In genomic region chr1:157017198-157017994, GRCm38 (mm10) we compare ENCODE assay signal across 13 mouse cellular contexts.
A peak's percentile ranks its signal among the peaks of the same experiment; 100 is the strongest.
DNase-seq lines count a peak whose midpoint lies in the region; ATAC-seq and TF ChIP-seq lines count a peak whose summit lies in the region.
"Had no signal": no experiment of that assay in that cellular context is flagged by ENCODE, and none has a peak within 500 bp of the region (broad histone marks: within the 10 kb centered on the region; RNA-seq: fewer than 3 reads in every experiment).

No protein-coding gene starts in this region.

- H3K4me2 ChIP-seq in lung, postnatal 0 days (replicated peaks; ENCODE audit: low read depth, low read length) = no peak overlapping the region
- no peak overlapping the region for H3K4me2 ChIP-seq in limb, embryonic 13.5 days (replicated peaks)
- H3K4me2 ChIP-seq: forebrain, embryonic 13.5 days; hindbrain, embryonic 15.5 days had no signal

- TF ChIP-seq CTCF in lung, postnatal 0 days (IDR thresholded peaks at IDR 0.05) = no peak
- TF ChIP-seq CTCF in lung, adult 2 months (IDR thresholded peaks at IDR 0.05; ENCODE audit: insufficient read depth, low read length) = no peak

- no peak overlapping the region for H3K9ac ChIP-seq in lung, postnatal 0 days (replicated peaks; ENCODE audit: low read depth)
- H3K9ac ChIP-seq in limb, embryonic 13.5 days = no peak overlapping the region
- H3K9ac ChIP-seq: forebrain, embryonic 13.5 days; hindbrain, embryonic 15.5 days had no signal

- H3K27ac ChIP-seq in lung, postnatal 0 days (ENCODE audit: low read length) = no peak overlapping the region
- H3K27ac ChIP-seq in limb, embryonic 13.5 days = no peak overlapping the region; the same call in 1 of the 2 replicates
- H3K27ac ChIP-seq: forebrain, embryonic 13.5 days; hindbrain, embryonic 15.5 days had no signal

- no peak overlapping the region for H3K4me3 ChIP-seq in lung, postnatal 0 days (ENCODE audit: low read depth, low read length)
- H3K4me3 ChIP-seq in lung, adult 2 months (replicated peaks; ENCODE audit: extremely low read depth, low read depth, low read length) = no peak overlapping the region
- no peak overlapping the region for H3K4me3 ChIP-seq in limb, embryonic 13.5 days
- H3K4me3 ChIP-seq: forebrain, embryonic 13.5 days; hindbrain, embryonic 15.5 days had no signal

- no peaks in the 10 kb centered on the region for H3K36me3 ChIP-seq in lung, postnatal 0 days (ENCODE audit: insufficient read depth, low read length)
- no peaks in the 10 kb centered on the region for H3K36me3 ChIP-seq in limb, embryonic 13.5 days
- H3K36me3 ChIP-seq: hindbrain, embryonic 15.5 days had no signal

- peak; percentile 39 for DNase-seq in lung, postnatal 0 days (ENCODE audit: low spot score)
- no peak for DNase-seq in lung, adult 2 months
- DNase-seq in thymus, postnatal 0 days (ENCODE audit: low spot score) = peak; percentile 59
- no peak for DNase-seq in cerebellum, adult 9-10 months
- no peak for DNase-seq in ovary, adult 18-20 months (ENCODE audit: low spot score)
- DNase-seq: adrenal gland, postnatal 36 days; embryo, embryonic 11 days; layer of hippocampus, adult 9-11 months; lung, postnatal 4 days had no signal

- no peak for TF ChIP-seq POLR2A in lung, adult 2 months (IDR thresholded peaks at IDR 0.05; ENCODE audit: borderline replicate concordance, extremely low read depth, low read depth, low read length)

- TF ChIP-seq EP300 in lung, postnatal 0 days (IDR thresholded peaks at IDR 0.05) = no peak

- no peaks in the 10 kb centered on the region for H3K27me3 ChIP-seq in lung, postnatal 0 days (replicated peaks; ENCODE audit: insufficient read depth, low read length)
- no peaks in the 10 kb centered on the region for H3K27me3 ChIP-seq in limb, embryonic 13.5 days
- H3K27me3 ChIP-seq: forebrain, embryonic 13.5 days; hindbrain, embryonic 15.5 days had no signal

- WGBS in lung, postnatal 0 days = 53% methylated on average over 13 of the region's 13 CpGs
- WGBS in lung, adult 2 months = 59% methylated on average over 13 of the region's 13 CpGs
- WGBS in limb, embryonic 13.5 days = 42% methylated on average over 13 of the region's 13 CpGs

- H3K9me3 ChIP-seq in lung, postnatal 0 days (ENCODE audit: low read length) = no peaks in the 10 kb centered on the region
- H3K9me3 ChIP-seq in limb, embryonic 13.5 days = no peaks in the 10 kb centered on the region
- H3K9me3 ChIP-seq: forebrain, embryonic 13.5 days; hindbrain, embryonic 15.5 days had no signal

- peaks cover 16% of the 10 kb centered on the region; the same call in 1 of the 2 replicates for H3K4me1 ChIP-seq in lung, postnatal 0 days (ENCODE audit: insufficient read depth, low read depth, low read length)
- H3K4me1 ChIP-seq in lung, adult 2 months (ENCODE audit: control insufficient read depth, insufficient read depth, low read length) = peaks cover 6% of the 10 kb centered on the region; the same call in 1 of the 2 replicates
- H3K4me1 ChIP-seq in limb, embryonic 13.5 days = peaks cover 10% of the 10 kb centered on the region
- H3K4me1 ChIP-seq: hindbrain, embryonic 15.5 days had no signal

- no peak for ATAC-seq in lung, postnatal 0 days
- peak; percentile 37 for ATAC-seq in activated CD4-positive, CD25-positive, alpha-beta regulatory T cell, adult 4 months
- peak; percentile 51; the same call in 1 of the 2 replicates for ATAC-seq in limb, embryonic 13.5 days (ENCODE audit: low FRiP score, low read depth)
- ATAC-seq: forebrain, embryonic 13.5 days had no signal

Comparison
In these comparisons a context has a peak if more than half of its experiments do, and no peak if none do; other contexts are left out.
1. DNase-seq: peak in lung, postnatal 0 days (single experiment) and thymus, postnatal 0 days (single experiment); none in lung, adult 2 months (single experiment), cerebellum, adult 9-10 months (single experiment) and ovary, adult 18-20 months (single experiment).